Mouse (Mus musculus): ENCODE measurements at regions not wholly inside any gene's neighbourhood (a gene's known extent, or its start where the extent isn't known, plus 50 kb on each side); places are given as distances from the start of the nearest gene placed in this dataset.

DNA sequence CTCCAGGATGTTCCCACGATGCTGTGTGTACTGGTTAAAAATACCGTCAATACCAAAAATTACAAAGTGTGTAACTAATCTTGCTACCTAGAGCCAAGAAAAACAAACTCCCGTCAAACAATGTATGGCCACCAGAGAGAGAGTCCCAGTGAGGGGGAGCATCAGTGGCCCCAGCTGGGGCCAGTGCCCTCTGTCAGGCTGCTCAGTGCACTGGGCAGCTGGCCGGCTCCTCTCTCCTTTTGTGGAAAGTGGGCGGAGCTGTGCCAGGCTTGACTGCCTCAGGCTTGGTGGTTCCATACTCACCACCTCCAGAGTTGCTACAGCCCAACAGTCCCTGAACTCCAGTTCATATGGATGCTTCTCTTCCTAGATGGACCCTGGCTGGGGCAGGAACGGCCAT is 53.8 kb upstream of the Sept5 start:
- DNase-seq (ENCODE audit: low spot score in 2 of 2), result no peak

DNA sequence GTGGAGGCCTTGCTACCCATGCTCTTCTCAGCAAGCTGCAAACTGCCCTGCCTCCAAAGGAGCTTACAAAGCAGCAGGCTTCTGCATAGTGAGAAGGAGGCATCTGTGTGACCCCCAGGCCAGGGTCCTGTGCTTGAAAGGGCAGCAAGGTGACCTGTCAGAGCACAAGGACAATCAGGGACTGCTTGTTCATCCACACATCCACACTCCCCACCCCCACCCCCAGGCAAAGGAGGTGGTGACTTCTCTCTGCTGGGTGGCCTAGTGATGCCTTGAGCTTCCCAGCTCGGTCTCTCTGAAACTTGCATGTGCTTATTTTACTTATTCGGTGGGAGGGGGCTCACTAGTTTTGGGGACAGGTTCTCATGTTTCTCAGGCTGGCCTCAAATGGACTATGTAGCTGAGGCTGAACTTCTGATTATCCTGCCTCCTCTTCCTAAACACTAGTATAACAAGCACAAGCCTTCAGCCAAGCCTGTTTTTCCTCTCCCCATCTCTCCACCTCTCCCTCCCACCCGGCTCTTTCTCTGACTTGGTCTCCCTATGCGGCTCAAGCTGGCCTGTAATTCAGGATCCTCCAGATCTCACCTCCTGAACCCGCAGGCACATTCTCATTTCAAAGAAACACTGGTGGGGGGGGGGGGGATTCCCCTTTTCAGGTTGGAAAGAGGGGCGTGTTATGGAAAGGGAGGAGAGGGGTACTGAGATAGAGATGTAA is 56.4 kb upstream of the Sept5 start:
- no peak for DNase-seq (ENCODE audit: low spot score in 2 of 2)

GRCm38 (mm10) chr16:18686916-18687315 is 57.2 kb upstream of the Sept5 start:
- DNase-seq (ENCODE audit: low spot score in 2 of 2), result peak; percentile 48 to 60

DNA sequence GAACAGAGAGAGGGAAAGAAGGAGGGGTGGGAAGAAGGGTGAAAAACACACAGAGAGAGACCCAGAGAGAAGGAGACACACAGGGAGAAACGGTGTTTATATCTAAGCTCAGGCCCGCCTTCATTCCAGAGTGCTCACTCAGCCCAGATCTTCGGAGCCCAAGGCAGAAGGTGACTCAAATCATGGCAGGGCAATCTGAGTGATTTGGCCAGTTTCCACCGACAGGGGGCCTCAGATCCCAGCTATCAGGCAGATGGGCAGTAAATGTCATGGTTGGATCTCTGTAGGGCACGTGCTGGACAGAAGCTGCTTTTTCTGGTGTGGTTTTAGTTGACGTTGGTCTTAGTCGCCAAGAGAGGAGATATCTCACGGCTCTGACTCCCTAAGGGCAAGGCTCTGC is 57.6 kb upstream of the Sept5 start:
- peak; percentile 18 to 42 for DNase-seq (ENCODE audit: low spot score in 2 of 2)

- no peak for DNase-seq (ENCODE audit: low spot score in 2 of 2)
Observed at GRCm38 (mm10) chr16:18695596-18695995, 65.8 kb upstream of the Sept5 start.

- peak; percentile 85 to 88 for DNase-seq (ENCODE audit: low spot score in 2 of 2)
Observed at GRCm38 (mm10) chr16:18696074-18696819, 66.5 kb upstream of the Sept5 start.

GRCm38 (mm10) chr16:18696820-18697168 is 67.0 kb upstream of the Sept5 start:
- no peak for DNase-seq (ENCODE audit: low spot score in 2 of 2)

- DNase-seq (ENCODE audit: low spot score in 2 of 2), result no peak
Observed at GRCm38 (mm10) chr16:18704126-18704525, 72.5 kb upstream of the Cldn5 start.

DNA sequence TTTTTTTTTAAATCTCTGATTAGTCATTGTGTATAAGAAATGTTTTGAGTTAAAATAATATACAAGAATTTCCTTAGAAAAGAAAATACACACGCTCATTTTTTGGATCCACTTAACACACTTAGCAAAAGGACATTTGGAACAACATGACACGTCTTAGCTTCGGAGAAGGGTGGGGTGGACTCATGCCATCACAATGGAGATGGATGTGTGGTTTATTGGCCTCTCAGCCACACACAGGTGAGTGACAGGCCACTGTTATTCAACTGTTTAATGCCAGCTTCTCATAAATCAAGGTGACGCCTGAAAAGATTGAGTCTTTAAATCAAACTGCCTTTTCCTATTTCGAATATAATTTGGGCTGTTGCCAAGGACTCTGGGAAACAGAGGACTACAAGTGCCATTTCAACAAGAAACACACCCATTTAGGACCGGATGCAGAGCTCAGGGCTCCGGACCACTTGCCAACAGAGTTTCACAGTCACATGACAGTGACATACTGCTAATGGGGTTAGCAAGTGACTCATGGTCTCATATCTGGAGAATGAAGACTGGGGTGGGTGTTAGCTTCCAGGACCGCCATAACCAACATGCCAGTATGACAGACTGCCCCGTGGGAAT is 71.5 kb upstream of the Cldn5 start:
- no peak for DNase-seq (ENCODE audit: low spot score in 2 of 2)

DNA sequence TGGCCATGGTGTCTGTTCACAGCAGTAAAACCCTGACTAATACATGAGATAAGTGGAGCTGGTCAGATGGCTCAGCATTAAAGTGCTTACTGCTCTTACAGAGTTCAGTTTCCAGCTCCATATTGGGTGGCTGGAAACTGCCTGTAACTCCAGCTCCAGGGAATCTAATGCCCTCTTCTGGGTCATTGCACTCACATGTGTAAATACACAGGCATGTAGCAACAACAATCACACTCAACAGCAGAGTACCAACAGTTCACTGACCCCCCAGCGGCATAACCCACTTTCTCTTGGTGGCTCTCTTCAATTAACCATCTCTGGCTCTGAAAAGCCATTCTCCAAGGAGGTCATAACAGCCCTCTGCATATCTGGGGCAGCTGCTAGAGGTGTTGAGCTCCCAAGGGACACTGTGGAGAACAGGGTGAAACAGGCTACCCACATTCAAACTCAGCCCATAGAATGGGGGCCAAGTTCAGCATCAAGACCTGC is 65.0 kb upstream of the Cldn5 start:
- DNase-seq (ENCODE audit: low spot score in 2 of 2), result no peak

DNA sequence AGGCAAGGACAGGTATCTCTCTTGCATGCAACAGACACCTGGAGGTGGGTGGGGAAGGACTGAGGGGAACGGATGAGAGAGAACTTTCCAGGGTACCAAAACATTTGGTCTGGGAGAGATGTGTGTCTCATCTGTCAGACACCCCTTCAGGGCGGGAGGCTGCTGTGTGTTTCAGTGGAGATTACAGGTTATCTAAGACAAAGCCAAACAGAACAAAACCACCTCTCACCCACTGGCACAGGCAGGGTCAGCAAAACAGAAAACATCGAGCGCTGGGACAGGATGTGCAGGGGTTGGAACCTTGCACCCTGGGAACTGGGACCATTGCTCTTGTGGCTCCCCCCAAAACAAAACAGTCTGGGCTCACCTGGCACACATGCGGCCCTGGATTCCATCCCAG is 63.6 kb upstream of the Cldn5 start:
- DNase-seq (ENCODE audit: low spot score in 2 of 2), result no peak

DNA sequence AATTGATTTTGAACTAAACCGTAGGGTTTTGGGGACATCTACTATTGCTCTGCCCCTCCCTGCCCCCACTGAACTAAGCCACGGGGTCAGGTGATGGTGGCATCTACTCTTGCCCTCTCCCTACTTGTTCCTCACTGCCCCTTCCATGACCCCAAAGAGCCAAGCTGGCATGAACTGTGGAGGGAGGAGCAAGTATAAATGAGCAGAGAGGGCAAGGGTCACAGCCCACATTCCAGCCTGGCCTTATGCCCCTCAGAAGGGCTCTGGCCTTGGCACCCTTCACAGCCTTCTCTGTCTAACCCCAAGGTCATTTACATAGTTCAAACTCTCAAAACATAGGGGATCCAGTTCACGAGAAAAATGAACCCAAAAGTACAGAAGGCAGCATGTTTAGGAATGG is 61.3 kb upstream of the Cldn5 start:
- DNase-seq (ENCODE audit: low spot score in 2 of 2), result no peak

DNA sequence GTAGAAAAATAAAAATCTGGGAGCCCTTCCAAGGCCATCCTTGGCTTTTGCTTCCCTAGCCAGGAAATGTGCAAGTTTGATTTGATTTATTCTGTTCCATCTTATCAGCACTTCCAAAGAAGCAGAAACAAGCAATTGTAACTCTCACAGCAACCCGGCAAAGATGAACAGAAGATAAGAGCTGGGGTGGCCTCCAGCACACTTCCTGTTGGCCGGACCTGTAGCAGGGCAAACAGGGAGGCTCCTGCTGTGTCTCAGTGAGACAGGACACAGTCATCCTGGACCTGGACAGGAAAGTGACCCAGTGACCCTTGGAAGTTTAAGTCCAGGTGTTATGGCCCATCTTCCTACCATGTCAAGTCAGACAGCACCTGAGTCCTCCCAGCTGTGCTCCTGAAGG is 58.6 kb upstream of the Cldn5 start:
- DNase-seq (ENCODE audit: low spot score in 2 of 2), result no peak

GRCm38 (mm10) chr16:18720433-18721233 is 56.0 kb upstream of the Cldn5 start:
- no peak for DNase-seq (ENCODE audit: low spot score in 2 of 2)

DNA sequence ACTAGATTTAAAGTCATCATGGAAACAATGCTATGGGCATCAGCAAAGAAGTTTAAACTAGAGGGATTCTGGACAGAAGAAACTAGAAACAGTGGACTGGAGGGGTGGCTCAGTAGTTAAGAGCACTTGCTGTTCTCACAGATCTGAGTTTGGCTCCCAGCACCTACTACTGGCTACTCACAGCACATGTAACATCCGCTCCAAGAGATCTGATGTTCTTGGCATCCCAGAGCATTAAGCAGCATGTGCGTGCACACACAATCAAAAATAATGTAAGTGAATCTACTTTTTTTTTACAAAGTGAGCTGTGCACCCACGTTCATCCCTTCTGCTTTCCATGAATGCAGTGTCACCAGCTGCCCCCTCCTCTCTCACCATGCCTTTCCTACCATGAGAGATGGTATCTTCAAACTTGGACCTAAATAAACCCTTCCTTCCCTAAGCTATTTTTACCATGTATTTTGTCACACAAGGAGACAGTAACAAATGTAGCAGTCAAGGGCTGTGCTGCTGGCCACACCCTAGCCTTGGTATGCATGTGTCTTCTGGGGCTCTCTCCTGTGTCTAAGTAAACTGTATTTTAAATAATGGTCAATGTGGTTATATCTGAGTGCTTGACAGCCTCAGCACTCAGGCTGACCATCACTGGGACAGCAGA is 53.3 kb upstream of the Cldn5 start:
- DNase-seq (ENCODE audit: low spot score in 2 of 2), result peak in 1 of 2 experiments; percentile 1

DNA sequence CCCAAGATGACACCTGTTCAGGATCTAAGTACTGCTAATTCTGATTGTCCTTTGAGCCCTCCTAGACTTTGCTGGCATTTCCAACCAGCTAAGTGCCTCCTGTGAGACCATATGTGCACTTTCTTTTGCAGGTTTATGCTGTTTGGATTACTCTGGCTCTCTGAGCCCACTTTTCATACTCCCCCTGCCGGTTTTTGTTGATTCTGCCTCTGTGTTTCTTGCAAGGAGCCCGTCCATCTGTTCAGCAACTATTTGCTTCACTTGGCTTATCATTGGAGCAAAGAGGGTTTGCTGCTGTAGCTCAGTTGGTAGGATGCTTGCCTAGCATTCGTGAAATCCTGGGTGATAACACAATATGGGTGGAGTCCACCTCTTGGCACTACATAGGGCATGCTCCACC is 52.8 kb upstream of the Cldn5 start:
- DNase-seq (ENCODE audit: low spot score in 2 of 2), result peak in 1 of 2 experiments; percentile 2

DNA sequence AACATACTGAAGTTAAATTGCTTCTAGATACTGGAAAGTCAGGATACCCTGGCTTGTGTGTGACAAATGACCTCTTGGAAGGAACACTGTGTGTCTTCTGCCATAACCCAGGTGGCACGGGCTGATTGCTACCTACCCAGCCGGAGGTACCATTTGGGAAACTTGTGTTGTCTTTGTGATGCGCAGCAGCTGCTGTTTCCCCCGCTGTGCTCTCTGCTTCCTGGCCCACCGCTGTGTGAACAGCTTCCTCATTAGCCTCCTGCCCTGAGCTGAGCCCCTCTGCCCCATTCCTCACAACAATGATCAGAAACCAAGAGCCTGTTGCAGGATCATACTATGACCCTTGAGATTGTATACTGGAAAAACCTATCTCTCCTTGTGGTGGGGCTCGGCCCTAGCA is 51.9 kb upstream of the Cldn5 start:
- DNase-seq (ENCODE audit: low spot score in 2 of 2), result no peak
